Mouse (Mus musculus) ovary, postnatal 14 days (tissue): ENCODE results near the gene Tmem63c.
A peak's percentile ranks its signal among the peaks of the same experiment; 100 is the strongest.

ENCODE experiments used
- DNase-seq: peaks from one replicate; pipeline ENCODE4 v3.0.0; 2022; ENCODE audit warnings: low spot score

The Tmem63c gene

GRCm38 (mm10) chr12:87000840-87001176 is 20.3 kb upstream of the Tmem63c start:
- DNase-seq, result no peak

- no peak for DNase-seq
Measured at GRCm38 (mm10) chr12:87002209-87002608, 18.9 kb upstream of the Tmem63c start.

- DNase-seq, result no peak
Measured at GRCm38 (mm10) chr12:87002815-87003214, 18.3 kb upstream of the Tmem63c start.

DNA sequence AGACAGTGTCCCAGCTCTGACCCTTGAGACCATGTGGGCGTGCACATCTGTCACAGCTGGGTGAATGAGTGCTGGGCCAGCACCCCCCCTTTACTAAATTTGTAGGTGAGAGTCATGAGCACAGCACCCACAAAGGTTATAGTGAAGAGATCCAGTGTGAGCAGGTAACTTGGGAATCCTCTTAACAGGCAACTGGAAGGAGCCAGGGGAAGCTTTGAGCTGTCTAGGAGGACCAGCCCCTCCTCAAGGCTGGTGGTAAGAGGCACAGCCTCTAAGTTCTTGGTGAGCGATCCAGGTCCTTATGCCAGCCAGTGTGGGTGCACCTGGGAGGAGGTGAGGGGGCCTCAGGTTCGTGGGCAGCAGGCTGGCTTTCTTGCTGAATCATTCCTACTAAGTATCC is 17.5 kb upstream of the Tmem63c start:
- no peak for DNase-seq

- no peak for DNase-seq
Measured at GRCm38 (mm10) chr12:87004596-87004995, 16.5 kb upstream of the Tmem63c start.

DNA sequence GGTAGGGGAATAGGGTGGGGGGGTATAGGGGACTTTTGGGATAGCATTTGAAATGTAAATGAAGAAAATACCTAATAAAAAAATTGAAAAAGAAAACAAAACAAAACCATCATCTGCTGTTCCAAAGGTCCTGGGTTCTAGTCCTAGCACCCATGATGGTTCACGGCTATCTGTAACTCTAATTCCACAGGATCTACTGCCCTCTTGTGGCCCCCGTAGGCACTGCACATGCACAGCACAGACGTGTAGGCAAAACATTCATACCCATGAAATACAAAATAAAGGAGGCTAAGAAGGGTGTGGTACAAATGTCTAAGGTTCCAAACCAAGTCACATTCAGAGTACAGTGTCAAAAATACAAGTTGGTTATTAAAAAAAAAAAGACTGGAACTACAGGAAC is 4.1 kb upstream of the Tmem63c start:
- peak; percentile 5 for DNase-seq

- no peak for DNase-seq
Measured at GRCm38 (mm10) chr12:87018756-87019155, 2.4 kb upstream of the Tmem63c start.

GRCm38 (mm10) chr12:87022006-87022405 is 866 bp downstream of the Tmem63c start:
- no peak for DNase-seq

DNA sequence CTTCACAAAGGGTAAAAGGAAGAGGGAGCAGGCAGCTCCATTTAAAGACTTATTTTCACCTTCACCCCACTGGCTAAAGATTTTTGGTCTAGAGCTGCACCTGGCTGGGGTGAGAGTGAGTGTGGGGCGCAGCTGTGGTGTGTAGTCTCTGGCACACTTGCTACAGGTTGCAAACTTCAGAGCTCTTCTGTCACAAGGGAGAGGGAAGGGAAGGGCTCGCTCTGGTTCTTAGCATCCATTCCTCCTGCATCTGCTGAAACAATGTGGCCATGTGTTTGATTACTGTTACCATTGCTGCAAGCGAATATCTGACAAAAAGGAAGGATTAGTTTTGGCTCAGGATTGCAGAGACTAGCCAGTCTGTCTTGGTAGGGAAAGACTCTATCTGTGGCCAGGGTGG is 2.3 kb downstream of the Tmem63c start:
- DNase-seq, result no peak

GRCm38 (mm10) chr12:87026109-87026870 is 5.2 kb downstream of the Tmem63c start:
- DNase-seq, result no peak

- no peak for DNase-seq
Measured at GRCm38 (mm10) chr12:87026871-87027240, 5.7 kb downstream of the Tmem63c start.

- DNase-seq, result no peak
Measured at GRCm38 (mm10) chr12:87027391-87027790, 6.3 kb downstream of the Tmem63c start.

- DNase-seq, result no peak
Measured at GRCm38 (mm10) chr12:87028068-87028467, 6.9 kb downstream of the Tmem63c start.

DNA sequence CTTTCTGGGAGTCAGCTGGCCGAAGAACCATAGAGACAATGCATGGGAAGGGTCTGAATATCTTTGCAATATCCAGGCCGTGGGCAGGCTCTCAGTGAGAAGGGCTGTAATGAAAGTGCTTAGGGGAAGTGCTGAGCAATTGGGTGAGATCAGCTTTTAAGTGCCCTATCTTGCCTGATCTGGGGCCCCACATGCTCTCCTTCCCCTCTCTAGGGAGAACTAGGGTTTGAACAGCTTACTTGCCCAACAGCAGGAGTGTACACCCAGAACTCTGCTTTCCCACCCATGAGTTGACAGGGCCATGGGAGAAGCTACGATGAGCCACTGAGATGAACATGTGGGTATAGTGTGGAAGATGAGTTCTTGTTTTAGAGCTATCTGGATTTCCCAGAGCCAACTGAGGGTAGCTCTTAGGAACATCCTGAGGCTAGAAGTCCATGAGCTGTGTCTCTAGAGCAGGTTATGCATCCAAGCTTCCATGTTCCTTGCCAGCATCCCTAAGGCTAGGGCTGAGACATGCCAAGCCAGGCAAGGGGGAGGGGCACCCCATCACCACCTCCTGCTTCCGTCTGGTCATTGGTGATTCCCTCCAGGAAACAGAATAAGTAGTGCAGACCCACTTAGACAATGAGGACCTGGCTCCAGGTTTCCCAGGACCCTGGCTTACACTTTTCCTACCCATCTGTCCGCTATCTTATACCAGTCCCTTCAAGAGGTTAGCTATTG is 8.3 kb downstream of the Tmem63c start:
- DNase-seq, result no peak

GRCm38 (mm10) chr12:87031163-87031763 is 10.1 kb downstream of the Tmem63c start:
- DNase-seq, result no peak

DNA sequence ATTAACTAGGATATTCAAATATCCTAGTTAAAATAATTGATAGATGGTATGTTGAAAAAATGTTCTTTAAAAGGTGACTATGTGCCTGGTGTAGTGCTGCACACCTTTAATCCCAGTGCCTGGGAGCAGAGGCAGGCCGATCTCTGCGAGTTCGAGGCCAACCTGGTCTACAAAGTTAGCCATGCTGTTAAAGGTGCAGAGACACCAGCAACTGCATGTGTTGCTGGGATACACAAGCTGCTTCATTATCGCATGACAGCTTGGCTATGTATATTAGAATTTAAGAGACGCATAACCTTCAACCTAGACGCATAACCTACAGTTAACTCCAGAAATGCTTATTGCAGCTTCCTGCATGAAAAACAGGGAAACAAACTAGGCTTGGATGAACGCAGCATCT is 15.5 kb downstream of the Tmem63c start:
- DNase-seq, result no peak

GRCm38 (mm10) chr12:87040166-87040565 is 19.0 kb downstream of the Tmem63c start:
- DNase-seq, result peak; percentile 16

DNA sequence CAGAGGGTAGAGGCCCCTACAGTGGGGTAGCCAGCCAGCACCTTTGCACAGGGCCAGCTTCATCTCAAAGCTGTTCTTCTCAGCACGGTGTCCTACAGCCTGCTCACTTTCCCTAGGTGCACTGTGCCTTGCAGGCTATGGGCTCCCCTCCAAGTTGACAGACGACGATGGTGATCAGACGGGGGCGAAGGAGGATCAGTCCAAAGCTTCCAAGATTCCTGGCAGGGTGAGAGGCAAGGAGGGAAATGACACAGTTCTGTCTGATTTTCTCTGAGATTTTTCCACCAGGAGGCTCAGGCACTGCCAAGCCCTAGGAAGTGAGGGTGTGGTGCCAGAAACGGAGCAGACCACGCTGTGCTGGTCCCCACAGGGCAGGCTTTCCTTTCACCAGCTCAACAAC is 19.7 kb downstream of the Tmem63c start:
- DNase-seq, result no peak

- no peak for DNase-seq
Measured at GRCm38 (mm10) chr12:87042456-87042855, 21.3 kb downstream of the Tmem63c start.

- DNase-seq, result no peak
Measured at GRCm38 (mm10) chr12:87043221-87043620, 22.1 kb downstream of the Tmem63c start.

GRCm38 (mm10) chr12:87044711-87045110 is 23.6 kb downstream of the Tmem63c start:
- DNase-seq, result no peak

DNA sequence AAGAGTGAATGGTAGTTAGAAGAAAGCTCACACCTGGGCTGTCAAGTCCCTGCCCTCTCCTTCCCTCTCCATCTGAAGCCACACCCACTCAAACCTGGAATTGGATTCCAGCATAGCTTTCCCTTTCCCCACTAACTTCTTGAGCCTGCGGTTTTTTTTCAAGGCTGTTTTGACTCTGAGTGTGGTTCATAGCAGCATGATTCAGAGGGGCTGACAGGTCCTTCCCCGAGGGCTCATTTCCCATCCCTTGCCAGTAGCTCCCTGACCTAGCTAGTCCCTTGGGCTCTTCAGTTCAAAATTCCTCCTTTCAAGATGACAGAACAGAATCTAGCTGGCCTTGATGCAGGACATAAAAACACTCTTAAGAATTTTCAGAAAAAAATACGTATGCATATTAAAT is 26.4 kb downstream of the Tmem63c start:
- no peak for DNase-seq

DNA sequence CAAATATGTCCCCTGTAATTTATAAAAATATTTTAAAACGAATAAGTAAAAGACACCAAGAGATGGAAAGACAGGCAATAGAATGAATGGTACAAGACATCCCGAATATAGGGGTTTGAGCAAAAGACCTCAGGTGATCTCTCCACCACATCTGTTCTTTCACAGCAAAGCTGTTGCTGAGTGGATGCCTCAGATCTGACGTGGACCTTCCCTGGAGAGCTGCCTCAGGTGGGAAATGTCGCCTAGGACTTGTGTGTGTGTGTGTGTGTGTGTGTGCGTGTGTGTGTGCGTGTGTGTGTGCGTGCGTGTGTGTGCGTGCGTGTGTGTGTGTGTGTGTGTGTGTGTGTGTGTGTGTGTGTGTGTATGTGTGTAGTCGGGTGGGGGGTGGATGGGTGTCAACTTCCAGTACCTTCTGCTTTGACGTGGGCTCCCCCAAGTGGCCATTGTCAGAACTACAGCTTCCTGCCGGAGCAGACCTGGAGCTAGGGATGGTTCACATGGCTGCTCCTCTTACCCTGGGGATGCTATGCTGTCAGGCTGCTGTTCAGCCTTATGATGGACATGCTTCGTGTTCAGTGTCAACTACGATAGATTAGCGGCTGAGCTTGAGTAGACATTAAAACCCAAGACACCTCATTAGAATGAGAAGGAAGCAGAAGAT is 31.7 kb downstream of the Tmem63c start:
- DNase-seq, result peak; percentile 77
